Mouse (Mus musculus) stomach, postnatal 0 days (tissue): ENCODE data around the gene Olfr606.

ENCODE experiments used
- CTCF ChIP-seq: IDR thresholded peaks from 2 replicates; pipeline ENCODE4 v1.5.1; 2016; ENCODE audit warnings: antibody characterized with exemption, low read depth, mild to moderate bottlenecking, moderate library complexity
- EP300 ChIP-seq: optimal IDR thresholded peaks from 2 replicates; pipeline ENCODE3; 2016; ENCODE audit warnings: antibody characterized with exemption

DNA sequence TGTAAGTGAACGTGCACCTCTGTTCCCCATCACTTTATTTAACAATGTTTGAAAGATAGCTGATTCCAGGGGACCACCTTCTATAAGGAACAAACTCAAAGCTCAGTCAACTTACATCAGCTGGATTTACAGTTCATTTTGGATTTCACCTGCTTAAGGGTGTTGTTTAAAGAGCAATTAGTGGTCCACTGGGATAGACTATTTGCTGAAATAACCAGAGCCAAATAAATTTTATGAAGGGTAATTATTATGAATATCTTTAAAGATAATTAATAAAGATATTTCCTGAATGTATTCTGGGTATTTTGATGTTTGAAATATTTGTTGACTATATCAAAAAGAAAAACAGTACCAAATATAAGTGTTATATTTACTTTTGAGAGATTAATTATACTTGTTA lies 3.5 kb upstream of the Olfr606 start, which contains the start of gene Olfr605:
- TF ChIP-seq CTCF (no peak), EP300 (no peak)
